ENCODE assay signal across 10 mouse cellular contexts in the genomic region with DNA sequence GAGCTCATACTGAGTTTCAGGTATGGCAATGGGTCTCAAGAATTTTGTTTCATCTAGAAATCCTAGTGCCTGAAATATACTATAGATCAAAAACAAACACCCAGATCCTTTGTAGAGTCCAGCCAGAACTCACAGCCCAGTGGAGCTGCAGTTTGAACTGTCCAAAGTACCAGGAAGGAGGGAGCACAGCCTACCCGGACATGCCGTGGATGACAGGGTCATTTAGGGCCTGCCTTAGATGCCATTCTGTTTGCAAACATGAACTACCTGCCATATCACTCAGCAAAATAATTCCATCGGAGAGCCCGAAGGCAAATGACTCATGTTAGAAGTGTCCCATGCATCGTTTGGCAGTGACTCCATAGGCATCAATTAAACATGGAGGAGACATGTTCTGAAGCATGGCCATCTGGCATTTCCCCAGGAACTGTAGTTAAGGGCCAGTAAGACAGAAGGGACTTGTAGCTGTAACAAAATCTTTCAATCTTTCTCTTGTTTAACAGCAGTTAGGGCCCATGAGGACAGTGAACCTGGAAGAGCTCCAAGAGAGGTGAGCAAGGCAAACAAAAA. TPM values are rescaled to one million over a fixed set of nuclear protein-coding genes. Genes with fewer than 3 reads are reported as not detected.
A peak's percentile ranks its signal among the peaks of the same experiment; 100 is the strongest.
DNase-seq lines count a peak whose midpoint lies in the region; ATAC-seq and TF ChIP-seq lines count a peak whose summit lies in the region.
"Had no signal": no experiment of that assay in that cellular context is flagged by ENCODE, and none has a peak within 500 bp of the region (broad histone marks: within the 10 kb centered on the region; RNA-seq: fewer than 3 reads in every experiment).

No protein-coding gene starts in this region.

- H3K27ac ChIP-seq in left cerebral cortex, adult 2 months: no peak overlapping the region
- H3K27ac ChIP-seq in hindbrain, embryonic 14.5 days: no peak overlapping the region
- no peak overlapping the region for H3K27ac ChIP-seq in midbrain, embryonic 15.5 days

- WGBS in hindbrain, embryonic 14.5 days: 67% methylated on average over 5 of the region's 5 CpGs
- WGBS in midbrain, embryonic 15.5 days: 79% methylated on average over 5 of the region's 5 CpGs

- H3K27me3 ChIP-seq in hindbrain, embryonic 14.5 days (ENCODE audit: control insufficient read depth, insufficient read depth, low read length): no peaks in the 10 kb centered on the region
- H3K27me3 ChIP-seq in midbrain, embryonic 15.5 days (replicated peaks): no peaks in the 10 kb centered on the region

- intact Hi-C loops in left cerebral cortex, adult 2 months (cut with DNase I): no loop called here

- peaks cover 29% of the 10 kb centered on the region; the same call in 1 of the 2 replicates for H3K4me1 ChIP-seq in hindbrain, embryonic 14.5 days (replicated peaks; ENCODE audit: control insufficient read depth, insufficient read depth, low read length)
- peaks cover 19% of the 10 kb centered on the region for H3K4me1 ChIP-seq in midbrain, embryonic 15.5 days

- H3K36me3 ChIP-seq in hindbrain, embryonic 14.5 days (replicated peaks; ENCODE audit: control insufficient read depth, insufficient read depth): no peaks in the 10 kb centered on the region
- no peaks in the 10 kb centered on the region for H3K36me3 ChIP-seq in midbrain, embryonic 15.5 days (replicated peaks)

- peak overlapping the region; percentile 76 for H3K4me3 ChIP-seq in left cerebral cortex, adult 2 months
- peak overlapping the region; percentile 67 for H3K4me3 ChIP-seq in hindbrain, embryonic 14.5 days (replicated peaks; ENCODE audit: low read length)
- H3K4me3 ChIP-seq in midbrain, embryonic 15.5 days: peak overlapping the region; percentile 89; the same call in 1 of the 2 replicates

- ATAC-seq in hindbrain, embryonic 14.5 days (ENCODE audit: low FRiP score): no peak
- no peak for ATAC-seq in midbrain, embryonic 15.5 days (replicated peaks)

- H3K9me3 ChIP-seq in hindbrain, embryonic 14.5 days (ENCODE audit: control insufficient read depth, low read length): no peaks in the 10 kb centered on the region
- no peaks in the 10 kb centered on the region for H3K9me3 ChIP-seq in midbrain, embryonic 15.5 days

- peak overlapping the region; percentile 71; the same call in 1 of the 2 replicates for H3K9ac ChIP-seq in hindbrain, embryonic 14.5 days
- H3K9ac ChIP-seq in midbrain, embryonic 15.5 days: no peak overlapping the region

- no peak for TF ChIP-seq CTCF in left cerebral cortex, adult 2 months (IDR thresholded peaks at IDR 0.05)

- peak overlapping the region; percentile 94 for H3K4me2 ChIP-seq in hindbrain, embryonic 14.5 days (replicated peaks)
- peak overlapping the region; percentile 81 for H3K4me2 ChIP-seq in midbrain, embryonic 15.5 days

- DNase-seq in left cerebral cortex, adult 2 months (ENCODE audit: extremely low spot score in 1 of 2, low spot score in 2 of 2): no peak
- no peak for DNase-seq in left cerebral cortex, adult 11 months (ENCODE audit: low spot score)
- DNase-seq in cerebellum, adult 8-10 months: peak; percentile 45
- DNase-seq in hindbrain, embryonic 14.5 days (ENCODE audit: low spot score): peak; percentile 38
- DNase-seq in ovary, postnatal 36 days (ENCODE audit: low spot score): no peak
- DNase-seq in layer of hippocampus, adult 9-11 months: no peak
- no peak for DNase-seq in right cerebral cortex, postnatal 25 days
- DNase-seq: lung, postnatal 4 days; retina, postnatal 1 day had no signal

RNA-seq across cellular contexts. Expression of a gene that starts 1.9 kb away (rescaled TPM):
- total RNA-seq in left cerebral cortex, adult 2 months (2021): 10 to 100 TPM; 83.0 to 88.9 TPM
- polyA plus RNA-seq in hindbrain, embryonic 14.5 days (2014; fragmentation: Nextera tagmentation; extraction: Ambion mirVana): 11.2 and 13.8 TPM in 2 replicates
- polyA plus RNA-seq in midbrain, embryonic 15.5 days (2015; fragmentation: Nextera tagmentation; extraction: Ambion mirVana): 12.4 and 12.9 TPM in 2 replicates

RNA-seq across cellular contexts. Expression of a gene that starts 54.7 kb away (rescaled TPM):
- 1 to 10 TPM; 6.0 to 6.1 TPM for total RNA-seq in left cerebral cortex, adult 2 months (2021)
- 6.8 and 7.5 TPM in 2 replicates for polyA plus RNA-seq in hindbrain, embryonic 14.5 days (2014; fragmentation: Nextera tagmentation; extraction: Ambion mirVana)
- 7.8 and 9.1 TPM in 2 replicates for polyA plus RNA-seq in midbrain, embryonic 15.5 days (2015; fragmentation: Nextera tagmentation; extraction: Ambion mirVana)

Comparison
In these comparisons a context has a peak if more than half of its experiments do, and no peak if none do; other contexts are left out.
1. DNase-seq: peak in cerebellum, adult 8-10 months (single experiment) and hindbrain, embryonic 14.5 days (single experiment); none in left cerebral cortex, adult 2 months (0 of 2), left cerebral cortex, adult 11 months (single experiment), ovary, postnatal 36 days (single experiment), layer of hippocampus, adult 9-11 months (single experiment) and right cerebral cortex, postnatal 25 days (single experiment).
2. Peak in every context shown above with its lines, with median percentiles within 50 percentile points of each other: H3K4me3 ChIP-seq.